Mouse (Mus musculus): ENCODE measurements around the gene Zpbp2.
A peak's percentile ranks its signal among the peaks of the same experiment; 100 is the strongest.

Zpbp2 gene

GRCm38 (mm10) chr11:98550975-98551828 is at the start of gene Zpbp2:
Gene Zpbp2, plus strand, starts transcription at chr11:98551097.
- DNase-seq (ENCODE audit: low spot score), result peak; percentile 91

- DNase-seq (ENCODE audit: low spot score), result no peak
Observed at GRCm38 (mm10) chr11:98504926-98505325, 46.0 kb upstream of the Zpbp2 start.

- peak; percentile 24 for DNase-seq (ENCODE audit: low spot score)
Observed at GRCm38 (mm10) chr11:98509434-98509833, 41.5 kb upstream of the Zpbp2 start.

- peak; percentile 45 for DNase-seq (ENCODE audit: low spot score)
Observed at GRCm38 (mm10) chr11:98510125-98510524, 40.8 kb upstream of the Zpbp2 start.

- DNase-seq (ENCODE audit: low spot score), result no peak
Observed at GRCm38 (mm10) chr11:98512881-98513280, 38.0 kb upstream of the Zpbp2 start.

GRCm38 (mm10) chr11:98513356-98513936 is 37.5 kb upstream of the Zpbp2 start:
- no peak for DNase-seq (ENCODE audit: low spot score)

GRCm38 (mm10) chr11:98520468-98520867 is 30.4 kb upstream of the Zpbp2 start:
- peak; percentile 16 for DNase-seq (ENCODE audit: low spot score)

GRCm38 (mm10) chr11:98525140-98525539 is 25.8 kb upstream of the Zpbp2 start:
- DNase-seq (ENCODE audit: low spot score), result no peak

GRCm38 (mm10) chr11:98526824-98527461 is 24.0 kb upstream of the Zpbp2 start:
- DNase-seq (ENCODE audit: low spot score), result no peak

- no peak for DNase-seq (ENCODE audit: low spot score)
Observed at GRCm38 (mm10) chr11:98537480-98538034, 13.3 kb upstream of the Zpbp2 start.

GRCm38 (mm10) chr11:98540319-98540718 is 10.6 kb upstream of the Zpbp2 start:
- no peak for DNase-seq (ENCODE audit: low spot score)

- DNase-seq (ENCODE audit: low spot score), result no peak
Observed at GRCm38 (mm10) chr11:98542553-98542952, 8.3 kb upstream of the Zpbp2 start.

- no peak for DNase-seq (ENCODE audit: low spot score)
Observed at GRCm38 (mm10) chr11:98543414-98543813, 7.5 kb upstream of the Zpbp2 start.

GRCm38 (mm10) chr11:98544890-98545677 is 5.8 kb upstream of the Zpbp2 start:
- DNase-seq (ENCODE audit: low spot score), result no peak

GRCm38 (mm10) chr11:98545711-98546231 is 5.1 kb upstream of the Zpbp2 start, which contains the start of gene Ikzf3:
Gene Ikzf3, minus strand, starts transcription at chr11:98546031.
- DNase-seq (ENCODE audit: low spot score), result peak; percentile 51

GRCm38 (mm10) chr11:98546529-98547307 is 4.2 kb upstream of the Zpbp2 start:
- no peak for DNase-seq (ENCODE audit: low spot score)

GRCm38 (mm10) chr11:98547308-98547693 is 3.6 kb upstream of the Zpbp2 start:
- DNase-seq (ENCODE audit: low spot score), result no peak

- DNase-seq (ENCODE audit: low spot score), result no peak
Observed at GRCm38 (mm10) chr11:98549363-98549762, 1.5 kb upstream of the Zpbp2 start.

GRCm38 (mm10) chr11:98550311-98550974 is 454 bp upstream of the Zpbp2 start:
- DNase-seq (ENCODE audit: low spot score), result no peak

GRCm38 (mm10) chr11:98553966-98554365 is 3.1 kb downstream of the Zpbp2 start:
- DNase-seq (ENCODE audit: low spot score), result no peak
